Mouse (Mus musculus) megakaryocyte, embryonic 14.5 days (primary cell): ENCODE results near the gene 1700013H16Rik.

Experiments used
- FLI1 ChIP-seq: IDR thresholded peaks from 2 replicates; pipeline ENCODE4 v1.6.1; 2012; ENCODE audit warnings: low read length, inconsistent platforms, mixed read lengths
- GATA1 ChIP-seq: IDR thresholded peaks from 3 replicates; pipeline ENCODE4 v1.6.1; 2012; ENCODE audit warnings: mixed read lengths, low read length, inconsistent platforms, borderline replicate concordance

DNA sequence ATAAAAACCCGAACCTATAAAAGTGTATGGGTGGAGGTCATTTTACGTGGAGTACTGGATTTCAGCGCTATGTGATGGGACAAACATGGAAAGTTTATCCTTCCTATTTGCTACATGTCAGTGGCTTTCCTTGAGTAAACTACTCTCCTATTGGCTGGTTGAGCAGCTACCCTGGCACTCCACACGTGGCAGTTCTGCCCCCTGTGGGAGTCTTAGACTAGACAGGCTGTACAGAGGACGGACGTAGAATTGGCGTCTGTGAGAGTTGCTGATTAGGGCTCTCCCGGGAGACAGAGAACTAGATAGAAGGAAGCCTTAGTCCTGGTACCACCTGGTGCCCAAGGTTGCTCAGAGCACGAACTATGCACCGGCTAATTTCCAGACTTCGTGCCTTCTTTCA, 33.0 kb downstream of the 1700013H16Rik start, which contains the start of gene 4930502E18Rik:
- TF ChIP-seq GATA1 (no peak), FLI1 (no peak)
